Mouse (Mus musculus): ENCODE data around the gene Glg1.

DNA sequence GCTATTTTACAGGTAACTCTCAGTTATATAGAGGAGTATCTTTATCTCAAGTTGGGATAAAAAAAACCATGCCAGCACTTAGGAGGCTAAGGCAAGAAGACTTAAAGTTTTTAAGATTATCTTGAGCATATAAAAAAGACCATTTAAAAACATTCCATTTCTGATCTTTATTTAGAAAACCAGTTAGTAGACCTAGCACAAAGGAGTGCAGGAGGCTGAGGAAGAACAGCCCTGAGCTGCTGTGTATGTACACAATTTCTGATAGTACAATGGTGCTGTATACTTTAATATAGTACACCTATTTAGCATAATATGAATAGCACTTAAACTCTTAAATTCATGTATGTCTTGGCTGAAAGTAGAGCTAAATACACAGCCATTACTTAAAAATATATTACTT is 10.9 kb downstream of the Glg1 start:
- TF ChIP-seq CTCF (IDR thresholded peaks at IDR 0.05; ENCODE audit: insufficient read depth, low read depth, low read length), result no peak
- no peak for TF ChIP-seq POLR2A (IDR thresholded peaks at IDR 0.05; ENCODE audit: insufficient read depth, low read depth, low read length)
